Mouse (Mus musculus): Measurements from ENCODE around the gene Olfr1120.

DNA sequence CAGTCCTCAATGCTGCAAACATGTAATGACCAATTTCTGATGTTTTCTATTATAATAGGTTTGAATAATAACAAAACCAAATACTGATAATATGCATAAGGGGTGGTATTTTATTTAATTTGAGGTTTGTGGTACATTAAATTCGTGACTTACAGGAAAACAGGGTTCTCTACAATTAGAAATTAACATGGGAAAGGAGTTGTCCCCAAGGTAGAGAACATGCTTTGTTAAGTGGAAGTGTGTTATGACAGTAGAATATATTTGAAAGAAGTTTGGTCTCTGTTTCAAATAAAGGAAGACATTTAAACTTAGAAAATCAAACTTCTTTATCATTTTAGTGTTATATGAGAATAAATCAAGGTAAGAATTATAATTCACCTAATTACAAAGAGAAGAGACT lies 15.0 kb downstream of the Olfr1120 start, which contains the start of gene Olfr1121:
- TF ChIP-seq CTCF (conservative IDR thresholded peaks at IDR 0.05 in 1 of 2, IDR thresholded peaks at IDR 0.05 in 1 of 2; ENCODE audit: low read depth in 2 of 2, low read length in 2 of 2), result no peak
- no peak for TF ChIP-seq SIN3A (IDR thresholded peaks at IDR 0.05; ENCODE audit: low read length)
- no peak for TF ChIP-seq POLR2A (IDR thresholded peaks at IDR 0.05; ENCODE audit: low read depth, low read length)
- no peak for TF ChIP-seq TCF12 (IDR thresholded peaks at IDR 0.05; ENCODE audit: low read depth, low read length)
- TF ChIP-seq USF2 (conservative IDR thresholded peaks at IDR 0.05; ENCODE audit: low read depth, low read length), result no peak
- no peak for TF ChIP-seq NRF1 (IDR thresholded peaks at IDR 0.05; ENCODE audit: low read depth, low read length)
